Mouse (Mus musculus) adrenal gland, adult 8-10 months (tissue): ENCODE data around the gene Ccdc43. TPM values are rescaled to one million over a fixed set of nuclear protein-coding genes. Genes with fewer than 3 reads are reported as not detected.
A peak's percentile ranks its signal among the peaks of the same experiment; 100 is the strongest.

Experiments
- DNase-seq: peaks from one replicate; pipeline ENCODE4 v3.0.0; 2022
- microRNA-seq, 2 experiments: library from miRNA; unstranded; fragments of <30 nt; microRNA quantifications; one replicate each; pipeline ENCODE4 v1.2.0; 2022
- total RNA-seq, 4 experiments: library from RNA; stranded (reverse); gene quantifications; 2 replicates each; pipeline ENCODE4 v1.2.4; 2022

The Ccdc43 gene
- total RNA-seq, 4 experiments from 2014 or later = 26.5 to 30.5 (median 29.6) TPM

GRCm38 (mm10) chr11:102665151-102665550 is 32.4 kb downstream of the Ccdc43 start:
- DNase-seq = no peak

- no peak for DNase-seq
Measured at GRCm38 (mm10) chr11:102663416-102663815, 34.2 kb downstream of the Ccdc43 start, which contains the start of gene Meioc. TSS of gene Meioc (plus strand) at chr11:102663716.

GRCm38 (mm10) chr11:102656931-102657330 is 40.7 kb downstream of the Ccdc43 start:
- DNase-seq = no peak

GRCm38 (mm10) chr11:102656326-102656926 is 41.2 kb downstream of the Ccdc43 start:
- no peak for DNase-seq

- DNase-seq = no peak
Measured at GRCm38 (mm10) chr11:102655888-102656287, 41.7 kb downstream of the Ccdc43 start.

GRCm38 (mm10) chr11:102652844-102653243 is 44.7 kb downstream of the Ccdc43 start:
- no peak for DNase-seq

GRCm38 (mm10) chr11:102651381-102651780 is 46.2 kb downstream of the Ccdc43 start:
- DNase-seq = peak; percentile 39

- DNase-seq = no peak
Measured at GRCm38 (mm10) chr11:102647885-102648284, 49.7 kb downstream of the Ccdc43 start.

- no peak for DNase-seq
Measured at GRCm38 (mm10) chr11:102646226-102646625, 51.4 kb downstream of the Ccdc43 start.

- peak; percentile 63 for DNase-seq
Measured at GRCm38 (mm10) chr11:102643891-102644382, 53.6 kb downstream of the Ccdc43 start.

GRCm38 (mm10) chr11:102636887-102637286 is 60.7 kb downstream of the Ccdc43 start:
- no peak for DNase-seq

Small RNA genes lying within 50 kb of the gene (microRNA-seq; reads per million reads assigned to microRNA genes)
- 0 reads per million in 2 experiments for gene Gm22920

Other genes with a start within 250 kb of the Ccdc43 start
- 1 to 10 TPM; 2.9 to 4.7 (median 4.1) TPM for gene Itga2b, start 227.7 kb downstream of the Ccdc43 start, total RNA-seq
- gene Gpatch8, start 141.4 kb downstream of the Ccdc43 start, total RNA-seq = 10 to 100 TPM; 29.2 to 48.9 (median 35.7) TPM
- gene Gm11627, start 118.3 kb downstream of the Ccdc43 start, total RNA-seq = under 1 TPM in 1 of 4 experiments, not detected in 3; 0.75 TPM
- 1 to 10 TPM; 4.8 to 6.9 (median 5.7) TPM for gene Fzd2, start 93.4 kb downstream of the Ccdc43 start, total RNA-seq
- not detected for gene Meioc, start 34.1 kb downstream of the Ccdc43 start, total RNA-seq
- gene Adam11, start 63.7 kb upstream of the Ccdc43 start, total RNA-seq = 10 to 100 TPM in 2 of 4 experiments, 1 to 10 TPM in 2; 2.0 to 13.0 (median 8.0) TPM
- 10 to 100 TPM; 12.9 to 22.5 (median 17.7) TPM for gene Gjc1, start 121.9 kb upstream of the Ccdc43 start, total RNA-seq
- gene Higd1b, start 138.1 kb upstream of the Ccdc43 start, total RNA-seq = 1 to 10 TPM; 1.4 to 2.6 (median 2.1) TPM
- 10 to 100 TPM; 62.2 to 95.9 (median 82.0) TPM for gene Eftud2, start 183.2 kb upstream of the Ccdc43 start, total RNA-seq
- 1 to 10 TPM in 1 of 4 experiments, under 1 TPM in 3; 0.59 to 1.5 (median 0.70) TPM for gene Ccdc103, start 183.4 kb upstream of the Ccdc43 start, total RNA-seq
- gene Fam187a, start 187.4 kb upstream of the Ccdc43 start, total RNA-seq = under 1 TPM in 2 of 4 experiments, not detected in 2; 0.19 to 0.22 TPM
- gene Gfap, start 203.1 kb upstream of the Ccdc43 start, total RNA-seq = 1 to 10 TPM; 1.0 to 1.8 (median 1.8) TPM
- 1 to 10 TPM in 1 of 4 experiments, under 1 TPM in 3; 0.74 to 1.5 (median 0.91) TPM for gene Kif18b, start 227.3 kb upstream of the Ccdc43 start, total RNA-seq
- 10 to 100 TPM; 62.1 to 91.9 (median 72.9) TPM for gene C1ql1, start 248.9 kb upstream of the Ccdc43 start, total RNA-seq